Mouse (Mus musculus) heart, adult 2 months (tissue): ENCODE data around the gene Cenpt. TPM values are rescaled to one million over a fixed set of nuclear protein-coding genes. Genes with fewer than 3 reads are reported as not detected.
A peak's percentile ranks its signal among the peaks of the same experiment; 100 is the strongest.

ENCODE experiments used
- DNase-seq, 2 experiments: peaks; one replicate each; pipeline ENCODE4 v3.0.0; 2021
- H3K27ac ChIP-seq: fragments of 200-600 bp; 2 replicates; pipeline ENCODE4 v1.8.1; 2022
- H3K27me3 ChIP-seq: fragments of 200-500 bp; 2 replicates; pipeline ENCODE4 v1.6.1; 2012; ENCODE audit warnings: mild to moderate bottlenecking, low read length, inconsistent platforms, mixed read lengths; ENCODE audit not compliant: control insufficient read depth, insufficient read depth
- H3K36me3 ChIP-seq: fragments of 200-500 bp; 2 replicates; pipeline ENCODE4 v1.6.1; 2012; ENCODE audit warnings: low read length, inconsistent platforms; ENCODE audit not compliant: control insufficient read depth, insufficient read depth
- H3K4me1 ChIP-seq: fragments of 200-500 bp; 2 replicates; pipeline ENCODE4 v1.6.1; 2011; ENCODE audit warnings: low read length; ENCODE audit not compliant: control insufficient read depth, insufficient read depth
- H3K4me3 ChIP-seq: fragments of 200-600 bp; 2 replicates; pipeline ENCODE4 v1.8.1; 2022
- H3K79me2 ChIP-seq: fragments of 200-500 bp; replicated peaks from 2 replicates; pipeline ENCODE4 v1.6.1; 2012; ENCODE audit warnings: mild to moderate bottlenecking, inconsistent platforms, low read length, moderate library complexity, mixed read lengths; ENCODE audit not compliant: control insufficient read depth, insufficient read depth
- H3K9ac ChIP-seq: fragments of 200-500 bp; 2 replicates; pipeline ENCODE4 v1.6.1; 2012; ENCODE audit warnings: low read depth, mild to moderate bottlenecking, control low read depth, inconsistent platforms, low read length, mixed read lengths
- CTCF ChIP-seq: fragments of 200-600 bp; IDR thresholded peaks from 2 replicates; pipeline ENCODE4 v1.8.1; 2022; ENCODE audit warnings: antibody characterized with exemption, mild to moderate bottlenecking, moderate library complexity
- EP300 ChIP-seq: fragments of 200-500 bp; IDR thresholded peaks from 2 replicates; pipeline ENCODE4 v1.6.1; 2011; ENCODE audit warnings: low read depth, low read length, control low read depth; ENCODE audit not compliant: insufficient read depth
- POLR2A ChIP-seq: fragments of 200-500 bp; IDR thresholded peaks from 2 replicates; pipeline ENCODE4 v1.6.1; 2011; ENCODE audit warnings: mild to moderate bottlenecking, low read depth, low read length, control low read depth; ENCODE audit not compliant: insufficient read depth
- WGBS: fragments of 180-500 bp; shearing (Covaris S2); methylation state at CpG from one replicate; pipeline ENCODE4 v1.1.7; 2018; 5-methylcytosine and 5-hydroxymethylcytosine counted together
- intact Hi-C: fragments of 180-260 bp; cut with DNase I; formaldehyde crosslinking; loops from one replicate; pipeline ENCODE4 v1.15.1; 2025
- polyA plus RNA-seq: library from polyadenylated mRNA; depleted of rRNA; stranded (reverse); fragments of >200 nt; gene quantifications from 2 replicates; pipeline ENCODE4 v1.2.3, GENCODE M21; 2012
- total RNA-seq, 2 experiments: library from RNA; stranded (reverse); gene quantifications; 2 replicates each; pipeline ENCODE4 v1.2.3; 2021

Gene Cenpt
- total and polyA plus RNA-seq, 3 experiments, result 2.3 to 6.0 (median 2.7) TPM

DNA sequence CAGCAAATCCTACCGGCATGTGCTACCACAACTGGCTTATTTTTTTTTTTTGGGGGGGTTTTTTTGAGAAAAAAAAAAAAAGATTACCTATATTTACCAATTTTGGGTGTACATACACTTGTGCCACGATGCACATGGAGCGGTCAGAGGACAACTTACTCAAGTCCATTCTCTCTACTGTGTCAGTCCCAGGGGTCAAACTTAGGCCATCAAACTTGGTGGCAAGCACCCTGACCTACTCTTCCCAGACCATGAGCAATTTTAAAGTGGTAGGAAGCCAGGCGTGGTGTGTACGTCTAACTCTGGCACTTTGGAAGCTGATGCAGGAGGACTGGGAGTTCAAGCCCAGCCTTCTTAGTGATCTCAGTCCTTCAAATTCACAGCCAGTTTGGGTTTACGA, 39.8 kb downstream of the Cenpt start:
- Histone ChIP-seq H3K36me3 (peaks cover 14% of the 10 kb centered on the region), H3K79me2 (peaks cover 3% of the 10 kb centered on the region; the same call in 1 of the 2 replicates), H3K27me3 (no peaks in the 10 kb centered on the region), H3K4me1 (peaks cover 19% of the 10 kb centered on the region), H3K4me3 (no peak overlapping the region), H3K9ac (no peak overlapping the region), H3K27ac (no peak overlapping the region)
- 97% methylated on average over 6 of the region's 6 CpGs for WGBS
- DNase-seq, result no peak
- intact Hi-C loops, result no loop called here
- no peak for TF ChIP-seq EP300
- TF ChIP-seq POLR2A, result no peak
- TF ChIP-seq CTCF, result no peak

DNA sequence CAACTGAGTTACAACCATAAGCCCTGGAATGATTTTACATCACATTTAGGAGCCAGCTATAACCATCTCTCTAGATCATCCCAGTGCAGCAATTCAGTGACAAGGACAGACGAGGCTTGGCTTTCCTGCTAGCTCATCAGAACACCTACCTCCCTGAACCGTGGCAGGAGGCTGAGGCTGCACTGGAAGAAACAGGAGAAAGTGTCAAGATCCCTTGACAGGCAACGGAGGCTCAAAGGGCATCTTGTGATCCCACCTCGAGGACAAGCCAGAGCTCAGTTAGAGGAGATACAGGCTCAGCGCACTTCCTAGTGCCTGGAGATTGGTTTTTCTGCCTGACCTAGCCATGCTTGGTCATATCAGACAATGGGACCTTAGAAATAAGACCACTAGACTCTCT, 40.6 kb downstream of the Cenpt start:
- H3K4me3 ChIP-seq, result no peak overlapping the region
- peaks cover 20% of the 10 kb centered on the region for H3K36me3 ChIP-seq
- H3K9ac ChIP-seq, result no peak overlapping the region
- no peak for TF ChIP-seq CTCF
- no peak for TF ChIP-seq POLR2A
- TF ChIP-seq EP300, result no peak
- no peak for DNase-seq
- WGBS, result 80% methylated on average over 5 of the region's 5 CpGs
- peaks cover 24% of the 10 kb centered on the region for H3K4me1 ChIP-seq
- intact Hi-C loops, result no loop called here
- no peaks in the 10 kb centered on the region for H3K27me3 ChIP-seq
- 0 out of 2 replicates have a peak, but pooled peaks cover 3% of the 10 kb centered on the region for H3K79me2 ChIP-seq
- H3K27ac ChIP-seq, result no peak overlapping the region

DNA sequence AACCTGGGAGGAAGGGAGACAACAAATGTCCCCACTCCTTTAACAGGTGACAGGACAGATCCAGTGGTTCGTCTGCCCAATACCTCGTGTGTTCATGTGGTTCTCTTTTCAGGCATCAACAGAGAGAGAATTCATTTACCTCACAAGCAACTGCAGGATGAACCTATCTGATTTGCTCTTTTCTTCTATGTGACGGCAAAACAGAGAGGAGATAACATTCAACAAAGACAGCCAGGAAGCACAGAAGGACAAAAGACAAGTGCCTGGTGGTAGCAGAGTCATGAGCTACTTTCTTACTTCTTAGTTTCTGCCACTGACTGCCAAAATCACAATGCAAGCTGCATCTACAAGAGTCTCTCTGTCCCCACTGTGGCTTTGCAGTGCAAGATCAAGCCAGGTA, 41.5 kb downstream of the Cenpt start:
- Histone ChIP-seq H3K27me3 (no peaks in the 10 kb centered on the region), H3K4me3 (no peak overlapping the region), H3K9ac (no peak overlapping the region; the same call in 1 of the 2 replicates), H3K36me3 (peaks cover 22% of the 10 kb centered on the region), H3K4me1 (peaks cover 24% of the 10 kb centered on the region), H3K27ac (no peak overlapping the region), H3K79me2 (0 out of 2 replicates have a peak, but pooled peaks cover 3% of the 10 kb centered on the region)
- TF ChIP-seq CTCF (no peak), POLR2A (no peak), EP300 (no peak)
- intact Hi-C loops, result no loop called here
- DNase-seq, result no peak
- WGBS, result 42% methylated on average over 3 of the region's 3 CpGs

DNA sequence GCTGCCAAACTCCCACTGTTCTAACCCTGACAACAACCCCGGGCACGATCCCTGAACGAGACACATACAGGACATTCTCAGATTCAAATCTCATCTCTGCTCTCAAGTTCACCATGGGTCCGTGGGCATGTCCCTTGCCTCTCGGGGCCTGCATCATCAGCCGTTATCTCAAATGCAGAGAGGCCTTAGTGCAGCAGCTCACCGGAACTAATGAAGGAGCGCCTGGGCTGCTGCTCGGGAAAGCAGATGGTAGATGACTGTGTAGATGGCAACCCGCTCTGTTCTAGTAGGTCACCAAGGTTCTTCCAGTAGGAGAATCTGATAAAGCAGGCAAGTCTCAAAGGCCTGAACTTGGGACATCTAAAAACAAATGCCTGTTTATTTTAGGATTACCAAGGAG, 42.0 kb downstream of the Cenpt start:
- H3K27me3 ChIP-seq, result no peaks in the 10 kb centered on the region
- H3K79me2 ChIP-seq, result 0 out of 2 replicates have a peak, but pooled peaks cover 3% of the 10 kb centered on the region
- peaks cover 22% of the 10 kb centered on the region for H3K36me3 ChIP-seq
- intact Hi-C loops, result no loop called here
- H3K9ac ChIP-seq, result no peak overlapping the region
- DNase-seq, result no peak
- no peak overlapping the region for H3K4me3 ChIP-seq
- whole genome bisulfite sequencing, result 41% methylated on average over 10 of the region's 10 CpGs
- H3K27ac ChIP-seq, result no peak overlapping the region
- H3K4me1 ChIP-seq, result peaks cover 24% of the 10 kb centered on the region
- no peak for TF ChIP-seq CTCF
- no peak for TF ChIP-seq EP300
- TF ChIP-seq POLR2A, result no peak

DNA sequence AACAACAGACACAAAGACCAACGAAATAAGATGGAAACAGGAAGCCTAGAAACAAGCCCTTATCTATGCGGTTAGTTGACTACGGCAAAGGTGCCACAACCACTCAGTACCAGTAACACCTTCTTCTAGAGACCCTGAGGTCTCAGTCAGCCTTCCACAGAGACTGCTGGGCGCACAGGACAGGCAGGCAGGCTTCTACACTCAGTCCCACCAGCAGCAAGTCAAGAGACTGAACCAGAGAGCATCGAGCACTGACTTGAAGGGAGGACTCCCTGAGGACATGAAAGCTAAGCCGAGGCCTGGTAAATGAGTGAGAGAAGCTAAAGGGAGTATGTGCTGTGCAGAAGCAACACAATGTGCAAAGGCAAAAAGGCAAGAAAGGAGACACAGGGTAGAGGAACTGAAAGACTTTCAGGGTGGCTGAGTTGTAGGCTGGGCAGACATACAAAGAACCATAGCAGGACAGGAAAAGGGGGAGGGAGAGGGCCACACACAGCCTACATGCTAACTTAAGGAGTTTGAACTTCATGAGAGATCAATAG, 42.8 kb downstream of the Cenpt start:
- Histone ChIP-seq H3K4me1 (peaks cover 24% of the 10 kb centered on the region), H3K27me3 (no peaks in the 10 kb centered on the region), H3K27ac (no peak overlapping the region; the same call in 1 of the 2 replicates), H3K36me3 (peaks cover 22% of the 10 kb centered on the region), H3K79me2 (0 out of 2 replicates have a peak, but pooled peaks cover 3% of the 10 kb centered on the region), H3K9ac (no peak overlapping the region), H3K4me3 (no peak overlapping the region)
- TF ChIP-seq POLR2A (no peak), EP300 (no peak), CTCF (no peak)
- WGBS, result 54% methylated on average over 6 of the region's 6 CpGs
- no peak for DNase-seq
- intact Hi-C loops, result no loop called here

DNA sequence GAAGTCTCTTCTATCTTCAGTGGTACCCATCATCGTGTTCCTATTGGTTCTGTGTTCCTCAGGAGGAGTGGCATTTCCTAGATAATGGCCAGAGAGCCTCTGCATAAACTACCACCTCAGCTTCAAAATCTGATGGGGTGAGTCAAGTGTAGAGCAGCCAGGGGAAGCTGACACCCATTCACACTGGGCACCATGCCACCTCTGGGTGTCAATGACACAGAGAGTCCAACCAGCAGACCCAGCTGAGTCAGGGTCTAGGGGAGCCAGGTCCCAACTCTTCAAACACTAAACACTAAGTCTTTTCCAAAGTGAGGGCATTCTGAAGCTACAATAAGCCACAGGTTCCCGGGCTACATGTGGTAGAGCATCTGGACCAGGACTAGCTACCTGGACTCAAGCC, 44.6 kb downstream of the Cenpt start:
- Histone ChIP-seq H3K9ac (no peak overlapping the region), H3K27me3 (no peaks in the 10 kb centered on the region), H3K79me2 (0 out of 2 replicates have a peak, but pooled peaks cover 1% of the 10 kb centered on the region), H3K27ac (no peak overlapping the region; the same call in 1 of the 2 replicates), H3K36me3 (peaks cover 22% of the 10 kb centered on the region), H3K4me1 (peaks cover 24% of the 10 kb centered on the region), H3K4me3 (no peak overlapping the region)
- 74% methylated on average over 2 of the region's 2 CpGs for WGBS
- peak in 1 of 2 experiments; percentile 43 for DNase-seq
- intact Hi-C loops, result no loop called here
- TF ChIP-seq CTCF, result no peak
